Mouse (Mus musculus) v-Abl transformed pro-B cells (cell line): ENCODE measurements around the gene Kcnt1.

ENCODE experiments used
- in situ Hi-C, 2 experiments: fragments of 400-800 bp; cut with MboI; formaldehyde crosslinking; loops; one replicate each; pipeline ENCODE4 v1.15.1; 2025; ENCODE audit not compliant: unreplicated experiment in 2 of 2

Kcnt1 gene

DNA sequence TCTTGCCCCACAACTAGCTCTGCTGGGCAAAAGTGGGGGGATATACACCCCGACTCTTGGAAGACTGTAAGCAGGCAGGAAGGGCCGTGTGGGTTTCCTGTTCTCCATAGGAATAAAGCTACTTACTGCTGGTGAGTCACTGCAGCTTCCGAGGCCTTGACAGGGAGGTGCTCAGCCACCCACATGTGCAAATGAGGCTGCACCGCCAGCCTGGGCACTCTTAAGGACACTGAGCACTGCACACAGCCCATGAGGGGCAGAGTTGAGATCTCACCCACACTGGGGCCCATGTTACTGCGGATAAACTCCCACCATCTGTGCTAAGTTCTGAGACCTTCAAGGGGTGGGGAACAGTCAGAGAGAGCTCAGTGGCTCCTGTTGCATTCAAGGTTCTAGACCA is 3.1 kb downstream of the Kcnt1 start:
- in situ Hi-C loops = no loop called here

DNA sequence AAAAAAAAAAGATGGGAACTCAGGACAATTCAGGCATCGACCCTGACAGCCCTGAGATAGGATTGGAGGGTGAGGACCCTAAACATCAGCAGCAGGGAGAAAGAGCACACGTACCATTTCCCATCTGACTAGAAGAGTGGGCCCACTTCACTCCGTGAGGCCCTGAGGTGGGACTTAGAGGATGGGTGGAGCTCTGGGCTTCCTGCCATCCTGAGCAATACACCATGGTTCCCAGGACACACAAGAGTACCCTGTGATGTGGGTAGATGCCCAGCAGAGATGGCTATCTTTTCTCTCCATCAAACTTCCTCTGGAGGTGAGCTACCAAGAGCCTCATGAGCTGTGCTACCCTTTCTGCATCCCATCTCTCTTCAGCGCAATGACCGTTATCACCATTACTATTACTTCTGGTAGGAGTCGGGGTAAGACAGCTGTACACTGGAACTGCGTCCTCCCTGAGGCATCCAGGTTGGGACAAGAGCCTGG is 13.8 kb downstream of the Kcnt1 start:
- in situ Hi-C loops = no loop called here

DNA sequence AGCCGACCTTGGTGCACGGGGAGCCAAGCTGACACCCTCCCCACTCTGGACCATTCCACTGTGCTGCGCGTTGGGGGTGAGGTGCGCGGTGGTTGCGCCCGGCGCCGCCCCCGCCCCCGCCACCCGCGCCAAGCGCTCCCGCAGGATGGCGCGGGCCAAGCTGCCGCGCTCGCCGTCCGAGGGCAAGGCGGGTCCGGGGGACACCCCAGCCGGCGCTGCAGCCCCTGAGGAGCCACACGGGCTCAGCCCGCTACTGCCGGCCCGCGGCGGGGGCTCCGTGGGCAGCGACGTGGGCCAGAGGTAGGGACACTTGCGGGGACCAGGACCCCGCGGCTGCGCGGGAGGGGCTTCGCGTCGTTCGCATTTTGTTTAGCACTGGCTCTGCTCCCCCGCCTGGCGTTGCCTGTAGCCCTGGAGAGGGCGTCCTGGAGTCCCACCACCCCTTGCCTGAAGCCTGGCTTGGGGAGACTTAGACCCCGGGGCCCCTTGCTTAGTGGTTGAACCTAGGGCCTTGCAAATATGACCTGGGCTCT is 14.3 kb downstream of the Kcnt1 start:
- in situ Hi-C loops = no loop called here

DNA sequence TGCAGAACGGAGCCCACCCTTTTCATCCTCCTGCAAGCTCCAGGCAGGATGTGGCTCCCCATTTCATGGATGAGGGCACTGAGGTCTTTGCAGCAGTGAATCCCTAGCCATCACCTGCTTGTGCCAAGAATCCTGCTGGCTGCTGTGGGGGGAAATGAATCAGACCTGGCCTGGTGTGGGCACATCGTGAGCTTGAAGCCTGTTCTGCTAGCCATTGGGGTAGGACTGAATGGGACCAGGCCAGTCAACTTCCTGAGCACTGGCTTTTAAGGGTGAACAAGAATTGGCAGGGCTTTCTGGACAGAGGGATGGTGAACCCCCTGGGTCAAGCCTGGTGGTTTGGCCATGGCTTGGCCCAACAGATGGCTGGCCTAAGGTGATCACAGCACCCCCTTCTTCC is 15.0 kb downstream of the Kcnt1 start:
- in situ Hi-C loops = no loop called here

DNA sequence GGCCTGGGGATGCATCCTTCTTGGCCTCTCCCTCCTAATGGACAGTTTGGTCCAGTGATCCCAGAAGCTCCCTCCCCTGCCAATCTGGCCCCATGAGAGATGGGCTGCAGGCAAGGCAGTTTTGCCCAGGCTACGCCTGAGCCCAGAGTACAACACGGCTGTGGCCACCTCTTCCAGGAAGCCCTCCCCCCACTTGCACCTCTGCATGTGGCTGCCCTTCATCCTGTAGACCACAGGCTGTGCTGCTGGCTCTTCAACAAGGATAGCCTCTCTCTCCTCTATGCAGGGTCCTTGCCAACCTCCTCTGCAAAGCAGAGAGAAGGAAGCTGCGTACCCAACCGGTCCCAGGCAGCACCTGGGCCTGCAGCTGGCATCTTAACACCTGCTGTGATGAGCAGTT is 15.5 kb downstream of the Kcnt1 start:
- in situ Hi-C loops = no loop called here

DNA sequence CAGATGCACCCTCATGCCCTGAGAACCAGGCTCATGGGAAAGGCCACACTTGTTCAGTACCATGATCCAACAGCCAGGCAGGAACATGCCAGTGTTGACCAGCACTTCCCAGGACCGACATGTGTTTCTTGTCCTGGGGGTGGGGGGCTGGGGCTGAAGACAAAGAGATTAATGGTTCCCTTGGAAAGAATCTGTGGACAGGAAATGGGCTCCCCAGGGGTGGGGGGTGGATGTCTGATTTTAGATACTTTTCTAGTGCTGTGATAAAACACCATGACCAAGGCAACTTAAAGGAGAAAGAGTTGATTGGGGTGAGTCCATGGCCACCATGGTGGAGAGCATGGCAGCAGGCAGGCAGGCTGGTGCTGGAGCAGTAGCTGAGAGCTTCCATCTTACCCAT is 18.7 kb downstream of the Kcnt1 start:
- in situ Hi-C loops = no loop called here

DNA sequence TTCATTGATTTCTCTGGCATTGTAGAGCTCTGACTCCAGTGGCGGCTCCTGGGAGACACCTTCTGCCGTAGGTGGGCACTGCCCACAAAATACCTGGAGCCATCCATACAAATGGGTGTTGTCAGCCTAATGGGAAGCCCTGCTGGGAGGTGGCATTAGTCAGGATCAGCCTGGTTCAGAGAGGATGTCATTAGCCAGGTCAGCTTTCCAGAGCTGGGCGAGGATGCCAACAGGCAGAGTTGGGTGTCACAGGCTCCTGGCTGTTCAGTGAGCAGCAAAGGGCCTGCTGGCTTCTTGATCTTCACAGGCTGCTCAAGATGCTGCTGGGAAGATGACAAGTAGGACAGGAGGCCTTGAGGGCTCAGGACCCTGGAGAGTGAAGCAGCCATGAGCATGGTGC is 21.2 kb downstream of the Kcnt1 start:
- in situ Hi-C loops = no loop called here

DNA sequence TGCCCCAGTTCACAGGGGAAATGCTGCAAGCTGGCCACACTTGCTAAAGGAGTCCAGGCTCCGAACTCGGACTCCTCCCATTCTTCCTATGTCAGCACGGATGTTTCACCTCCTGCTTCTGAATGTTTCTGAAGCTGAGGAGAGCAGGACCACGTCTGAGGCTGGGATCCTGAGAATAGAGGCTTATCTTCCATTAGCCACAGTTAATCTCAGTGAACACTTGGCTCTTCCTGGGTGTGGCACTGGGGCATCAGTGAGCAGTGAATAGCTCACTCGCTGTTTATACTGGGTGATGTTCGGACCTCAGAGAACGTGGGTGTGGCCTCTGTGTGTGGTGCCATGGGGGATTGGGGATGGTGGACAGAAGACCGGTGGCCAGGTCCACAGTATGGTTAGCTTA is 23.7 kb downstream of the Kcnt1 start:
- in situ Hi-C loops = no loop called here

DNA sequence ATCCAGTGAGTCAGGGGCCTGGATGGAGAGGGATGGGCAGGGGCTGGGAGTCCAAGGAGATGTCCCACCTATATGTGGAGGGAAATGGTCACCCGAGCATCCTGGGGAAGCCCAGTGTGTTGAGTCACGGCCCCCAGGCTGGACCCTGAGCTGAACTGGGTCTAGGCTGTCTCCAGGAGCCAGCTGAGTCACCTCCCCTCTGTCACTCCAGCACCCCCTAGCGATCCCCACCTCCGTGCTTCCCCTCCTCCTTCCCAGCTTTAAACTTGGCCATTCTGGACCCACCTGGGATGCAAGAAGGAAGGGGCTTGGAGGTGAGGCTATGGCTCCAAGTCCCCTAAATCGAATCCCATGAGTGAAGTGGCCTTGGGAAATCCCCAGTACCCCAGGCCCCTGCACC is 24.6 kb downstream of the Kcnt1 start:
- in situ Hi-C loops = no loop called here

DNA sequence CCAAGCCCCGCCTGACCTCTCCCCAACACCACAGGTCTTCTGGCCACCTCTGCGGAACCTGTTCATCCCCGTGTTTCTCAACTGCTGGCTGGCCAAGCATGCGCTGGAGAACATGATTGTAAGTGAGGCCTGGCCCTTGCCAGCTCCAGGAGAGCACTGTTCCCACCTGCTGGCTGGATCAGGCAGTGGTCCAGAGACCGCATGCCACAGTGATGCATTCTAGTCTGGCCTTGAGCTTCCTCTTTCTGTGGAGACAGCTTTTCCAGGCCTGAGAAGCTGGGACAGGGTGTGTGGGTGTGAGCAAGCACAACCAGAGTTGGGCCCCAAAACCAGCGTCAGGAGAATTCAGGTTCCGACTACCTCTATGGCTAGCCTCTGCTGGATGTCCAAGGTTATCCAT is 28.9 kb downstream of the Kcnt1 start:
- in situ Hi-C loops = no loop called here

DNA sequence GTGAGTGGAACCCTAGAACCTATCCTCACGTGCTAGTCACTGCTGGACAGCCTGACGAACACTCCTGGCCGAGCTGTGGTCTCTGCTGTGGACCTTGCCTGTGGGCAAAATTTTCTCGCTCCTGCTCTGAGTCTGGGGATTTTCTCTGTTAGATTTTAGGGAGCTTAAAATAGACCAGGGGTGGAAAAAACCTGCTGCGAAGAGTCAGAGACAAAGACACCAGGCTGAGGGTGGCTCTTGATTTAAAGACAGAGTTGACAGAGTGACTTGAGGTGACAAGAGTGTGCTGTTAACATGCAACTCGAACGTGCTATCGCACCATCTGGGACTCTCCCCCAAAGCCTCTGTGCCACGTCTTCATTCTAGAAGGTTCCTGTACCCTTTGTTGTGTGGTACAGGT is 35.4 kb downstream of the Kcnt1 start:
- in situ Hi-C loops = no loop called here

DNA sequence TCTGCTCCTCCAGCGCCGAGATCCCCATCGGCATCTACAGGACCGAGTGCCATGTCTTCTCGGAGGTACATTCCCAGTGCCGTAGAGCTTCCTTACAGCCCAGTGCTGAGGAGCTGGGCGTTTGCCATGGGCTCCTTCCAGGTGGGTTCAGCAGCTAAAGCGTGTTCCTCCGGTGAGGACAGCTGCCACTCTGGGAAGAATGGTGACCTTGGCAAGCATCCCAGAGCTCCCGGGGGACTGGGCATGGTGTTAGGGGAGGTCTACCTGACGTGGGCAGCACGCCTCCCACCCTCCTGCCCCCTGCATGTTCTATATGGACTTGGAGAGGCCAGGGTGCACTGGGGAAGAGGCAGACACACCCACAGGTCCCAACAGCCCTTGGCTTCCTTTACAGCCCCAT is 46.3 kb downstream of the Kcnt1 start:
- in situ Hi-C loops = loop anchor here (5.0 to 10.0 kb wide), 3 partner anchors 58 to 245 kb away; partner anchors contain the start of gene Sohlh1 (in 1 of the 2)

DNA sequence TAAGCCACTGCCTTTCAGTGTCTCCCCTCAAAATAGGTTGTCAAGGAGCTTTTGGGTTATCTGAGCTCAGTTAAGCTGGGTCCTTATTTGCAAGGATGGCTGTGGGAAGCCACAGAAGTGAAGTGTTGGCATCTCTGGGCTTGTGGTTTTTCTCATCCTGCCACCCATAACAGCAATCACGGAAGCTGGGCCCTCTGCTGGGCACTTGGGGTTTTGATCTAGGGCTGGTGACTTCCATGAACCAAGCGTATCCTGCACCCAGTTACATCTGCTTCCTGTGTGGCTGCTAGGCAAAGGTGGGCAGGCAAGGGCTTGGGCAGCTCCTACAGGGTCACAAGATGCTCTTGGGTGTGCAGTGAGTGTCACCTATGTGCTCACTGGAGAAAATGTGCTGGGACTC is 49.7 kb downstream of the Kcnt1 start:
- in situ Hi-C loops = loop anchor here (5.0 to 10.0 kb wide), 3 partner anchors 61 to 248 kb away; partner anchors contain the start of gene Sohlh1 (in 1 of the 2)

DNA sequence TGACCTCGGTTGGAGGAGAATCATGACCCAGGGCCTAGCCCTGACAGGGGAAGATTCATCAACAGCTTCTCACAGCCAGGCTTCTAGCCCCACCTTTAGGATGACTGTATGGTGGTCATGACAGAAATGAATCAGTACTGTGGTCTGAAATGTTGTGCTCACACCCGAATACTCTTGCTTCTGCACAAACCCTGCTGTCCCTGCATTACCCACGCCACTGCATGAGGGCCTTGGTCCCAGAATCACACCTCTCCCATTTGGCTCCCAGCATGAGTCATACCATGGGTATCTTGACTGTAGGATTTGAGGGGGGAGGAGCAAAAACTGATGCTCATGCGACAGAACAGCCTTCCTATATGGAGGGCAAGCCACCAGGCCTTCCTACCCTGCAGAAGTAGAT is 50.7 kb downstream of the Kcnt1 start:
- in situ Hi-C loops = loop anchor here (5.0 to 10.0 kb wide), 3 partner anchors 62 to 249 kb away; partner anchors contain the start of gene Sohlh1 (in 1 of the 2)

DNA sequence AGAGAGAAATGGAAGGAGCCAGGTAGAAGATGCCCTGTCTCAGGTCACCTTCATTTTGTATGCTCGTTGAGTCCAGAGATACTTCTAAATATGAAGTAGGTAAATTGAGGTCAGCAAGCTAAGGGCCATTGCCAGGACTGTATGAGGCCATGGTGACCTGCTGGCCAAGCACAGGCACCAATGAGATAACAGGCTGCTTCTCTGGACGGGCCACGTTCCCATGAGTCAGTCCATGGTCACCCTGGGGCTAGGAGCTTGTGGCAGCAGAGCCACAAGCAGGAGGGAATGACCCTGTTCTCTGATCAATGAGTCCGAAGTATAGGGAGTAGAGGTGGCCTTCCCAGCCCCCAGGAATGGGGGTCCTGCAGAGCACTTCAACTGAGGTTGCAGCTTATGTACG is 51.3 kb downstream of the Kcnt1 start:
- in situ Hi-C loops = loop anchor here (5.0 to 10.0 kb wide), 3 partner anchors 63 to 250 kb away; partner anchors contain the start of gene Sohlh1 (in 1 of the 2)

DNA sequence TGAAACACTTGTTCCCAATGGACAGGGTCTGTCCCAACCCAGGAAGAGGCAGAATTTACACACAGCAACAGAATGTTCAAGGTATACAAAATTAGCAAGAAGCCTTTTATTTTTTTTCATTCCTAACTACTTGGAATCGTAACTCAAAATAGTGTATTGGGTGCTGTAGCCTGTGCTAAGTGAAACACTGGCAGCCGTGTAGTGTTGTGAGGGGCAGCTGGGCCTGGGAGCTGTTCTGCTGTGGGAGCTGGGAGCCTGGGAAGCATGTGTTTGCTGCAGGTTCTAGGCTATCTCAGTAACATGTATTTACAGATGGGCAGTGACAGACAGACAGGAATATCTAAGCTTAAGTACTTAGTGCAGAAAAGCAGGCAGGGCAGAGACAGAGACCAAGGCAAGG is 54.9 kb downstream of the Kcnt1 start:
- in situ Hi-C loops = loop anchor here (10.0 kb wide), 1 partner anchor 254 kb away; no protein-coding TSS in a partner anchor

DNA sequence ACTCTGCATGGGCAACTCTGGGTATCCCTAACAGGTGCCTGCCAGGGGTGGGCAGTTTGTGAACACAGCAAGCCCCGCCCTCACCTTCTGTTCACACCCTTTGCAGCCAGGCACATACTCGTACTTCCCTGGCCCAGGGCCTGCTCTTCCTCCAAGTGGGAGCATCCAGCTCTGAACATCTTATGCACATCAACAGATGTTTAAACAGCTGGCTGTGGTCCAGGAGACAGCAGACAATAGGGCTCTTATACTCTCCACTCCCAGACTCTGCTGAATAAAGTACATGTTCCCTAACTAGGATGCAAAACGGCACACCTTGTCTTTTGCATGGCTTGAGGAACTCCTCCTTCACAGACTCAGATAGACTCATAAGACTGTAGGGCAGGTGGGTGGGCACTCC is 56.4 kb downstream of the Kcnt1 start:
- in situ Hi-C loops = loop anchor here (10.0 kb wide), 1 partner anchor 255 kb away; no protein-coding TSS in a partner anchor

DNA sequence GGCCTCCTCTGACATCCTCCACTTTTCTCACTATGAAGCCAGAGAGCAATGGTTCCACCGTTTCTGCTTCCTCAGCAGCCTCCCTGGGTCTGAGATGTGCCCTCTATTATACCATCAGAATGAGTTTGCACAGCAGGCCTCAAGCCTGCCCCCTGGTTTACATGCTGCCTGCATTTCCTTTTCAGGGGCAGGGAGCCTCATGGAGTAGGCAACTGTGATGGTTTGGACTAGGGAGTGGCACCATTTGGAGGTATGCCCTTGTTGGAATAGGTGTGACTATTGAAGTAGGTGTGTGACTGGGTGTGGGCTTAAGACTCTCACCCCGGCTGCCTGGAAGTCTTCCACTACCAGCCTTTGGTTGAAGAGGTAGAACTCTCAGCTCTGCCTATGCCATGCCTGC is 60.3 kb downstream of the Kcnt1 start:
- in situ Hi-C loops = no loop called here

DNA sequence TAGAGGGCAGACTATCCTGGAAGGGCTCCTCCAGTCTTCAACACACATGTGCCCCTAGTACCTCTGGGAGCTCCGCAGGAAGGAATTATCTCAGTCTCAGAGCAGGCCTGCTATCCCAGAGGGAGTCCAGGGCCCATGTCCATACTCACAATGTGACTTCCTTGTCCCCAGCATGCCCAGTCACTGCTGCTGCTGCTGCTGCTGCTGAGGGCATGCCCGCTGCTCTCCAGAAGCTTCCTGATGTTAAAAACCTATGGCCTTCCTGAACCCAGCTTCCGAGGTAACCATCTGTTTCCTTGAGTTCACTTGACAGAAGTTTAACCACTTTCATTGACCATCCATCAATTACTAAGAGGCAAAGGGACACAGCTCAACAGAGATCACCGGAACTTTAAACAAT is 61.4 kb downstream of the Kcnt1 start:
- in situ Hi-C loops = no loop called here

DNA sequence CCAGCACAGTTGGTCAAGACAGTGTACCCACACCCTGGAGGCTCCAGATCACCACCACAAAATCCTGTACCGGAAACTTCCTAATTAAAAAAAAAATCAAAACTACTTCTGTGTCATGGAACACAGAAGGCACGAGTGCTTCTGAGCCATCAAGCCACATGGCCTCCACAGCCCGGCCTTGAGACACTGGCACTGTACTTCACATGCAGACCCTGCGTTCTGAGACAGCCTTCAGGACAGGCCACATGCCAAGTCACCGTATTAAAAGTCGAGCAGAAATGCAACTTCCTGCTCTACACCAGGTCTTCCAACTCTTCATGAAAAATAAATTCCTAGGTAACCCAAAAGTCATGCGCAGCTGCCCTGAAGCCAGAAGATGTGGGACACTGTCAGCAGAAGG is 64.3 kb downstream of the Kcnt1 start:
- in situ Hi-C loops = no loop called here

DNA sequence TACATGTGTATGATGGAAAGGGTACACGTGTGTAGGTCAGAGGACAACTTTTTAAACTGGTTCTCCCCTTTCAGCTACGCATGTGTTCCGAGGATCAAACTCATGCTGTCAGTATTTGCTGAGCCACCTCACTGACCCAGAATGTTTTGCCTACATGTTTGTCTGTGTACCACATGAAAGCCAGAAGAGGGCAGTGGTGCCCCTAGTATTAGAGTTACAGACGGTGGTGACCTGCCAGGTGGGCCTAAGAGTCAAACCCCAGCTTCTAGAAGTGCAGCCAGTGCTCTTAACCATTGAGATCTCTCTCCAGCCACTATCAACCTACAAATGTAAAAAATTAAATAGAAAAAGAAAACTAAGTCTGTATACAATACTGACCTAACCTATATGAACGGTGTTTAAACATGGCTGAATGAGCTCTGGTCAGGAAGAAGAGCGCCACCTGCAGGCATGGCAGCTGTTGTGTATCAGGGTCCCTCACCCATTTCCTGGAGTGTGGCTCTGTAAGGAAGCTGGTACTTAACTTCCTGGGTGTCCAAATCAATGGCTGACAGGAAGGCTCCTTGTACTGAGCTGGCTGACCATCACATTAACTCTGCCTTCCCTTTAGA is 67.8 kb downstream of the Kcnt1 start:
- in situ Hi-C loops = loop anchor here (10.0 kb wide), 1 partner anchor 213 kb away; no protein-coding TSS in a partner anchor

DNA sequence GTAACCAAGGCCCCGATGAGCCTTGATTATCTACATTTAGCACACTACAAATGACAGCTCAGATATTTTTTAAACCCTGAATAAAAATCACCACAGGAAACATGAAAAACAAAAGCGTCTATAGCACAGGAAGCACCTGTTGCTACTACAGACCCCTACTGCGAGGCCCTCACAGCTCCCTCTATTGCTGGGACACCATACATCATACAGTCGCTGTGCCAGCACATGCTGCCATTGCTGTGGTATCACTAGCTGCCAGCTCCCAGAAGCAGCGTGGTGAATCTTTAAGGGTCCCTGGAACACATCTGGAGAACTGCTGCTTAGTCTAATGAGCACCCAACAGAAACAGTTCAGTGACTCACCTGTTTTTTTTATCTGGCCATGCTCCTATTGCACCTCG is 77.0 kb downstream of the Kcnt1 start:
- in situ Hi-C loops = no loop called here
